Mouse (Mus musculus) heart, postnatal 0 days (tissue): ENCODE results near the gene Sertad3.

Source experiments
- CTCF ChIP-seq: IDR thresholded peaks from 2 replicates; pipeline ENCODE4 v1.5.1; 2016; ENCODE audit warnings: antibody characterized with exemption, control low read depth, low read depth
- EP300 ChIP-seq: IDR thresholded peaks from 2 replicates; pipeline ENCODE4 v1.6.1; 2016; ENCODE audit warnings: antibody characterized with exemption, low read depth

DNA sequence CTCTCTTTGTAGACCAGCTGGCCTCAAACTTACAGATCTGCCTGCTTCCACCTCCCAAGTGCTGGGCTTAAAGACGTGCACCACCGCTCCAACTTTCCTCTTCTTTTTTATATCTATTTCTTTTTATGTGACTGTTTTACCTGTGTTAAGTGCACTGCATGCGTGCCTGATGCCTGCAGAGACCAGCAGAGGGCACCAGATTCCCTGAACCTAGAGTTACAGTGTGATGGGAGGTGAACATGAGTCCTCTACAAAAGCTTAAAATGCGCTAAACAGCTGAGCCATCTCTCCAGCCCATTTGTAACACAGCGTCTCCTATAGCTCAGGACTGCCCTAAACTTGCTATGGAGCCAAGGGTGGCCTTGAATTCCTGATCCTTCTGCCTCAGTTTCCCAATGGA is 36.0 kb upstream of the Sertad3 start:
- peak; percentile 39; the same call in 1 of the 2 replicates for TF ChIP-seq CTCF
- no peak for TF ChIP-seq EP300
